Mouse (Mus musculus): ENCODE measurements around the gene C1ra. TPM values are rescaled to one million over a fixed set of nuclear protein-coding genes. Genes with fewer than 3 reads are reported as not detected.
"Not testable (repeated sequence)": the region's sequence is repeated elsewhere in the genome, so short reads cannot be mapped to it uniquely, and the experiment has no call there.

Gene C1ra
- polyA plus RNA-seq, 1 experiment from 2014 or later, result 0.11 TPM

- WGBS, result 87% methylated on average over 6 of the region's 6 CpGs
- H3K27ac ChIP-seq (replicated peaks), result no peak overlapping the region
These were observed 20.8 kb upstream of the C1ra start for GRCm38 (mm10) chr6:124491427-124491826.

GRCm38 (mm10) chr6:124492842-124493561 is 19.2 kb upstream of the C1ra start, which contains the start of gene C1rl:
TSS of gene C1rl (plus strand) at chr6:124493113.
- Histone ChIP-seq H3K4me2 (replicated peaks) (no peak within 1 kb of the TSS), H3K27me3 (no peaks in the 10 kb centered on the region), H3K9me3 (peaks cover 3% of the 10 kb centered on the region; the same call in 1 of the 2 replicates), H3K4me3 (no peak within 1 kb of the TSS), H3K27ac (replicated peaks) (no peak within 1 kb of the TSS), H3K9ac (replicated peaks) (no peak within 1 kb of the TSS), H3K36me3 (no peaks in the 10 kb centered on the region), H3K4me1 (no peaks in the 10 kb centered on the region)
- ATAC-seq (ENCODE audit: low FRiP score, low read depth), result peak; percentile 81
- 62% methylated on average over 3 of the region's 4 CpGs for WGBS

More at GRCm38 (mm10) chr6:124491427-124491826, 20.8 kb upstream of the C1ra start:
- no peak overlapping the region for H3K4me2 ChIP-seq (replicated peaks)
- no peak for ATAC-seq (ENCODE audit: low FRiP score, low read depth)
- H3K4me3 ChIP-seq, result no peak overlapping the region
- H3K36me3 ChIP-seq, result no peaks in the 10 kb centered on the region
- peaks cover 3% of the 10 kb centered on the region; the same call in 1 of the 2 replicates for H3K9me3 ChIP-seq
- H3K9ac ChIP-seq (replicated peaks), result no peak overlapping the region
- no peaks in the 10 kb centered on the region for H3K27me3 ChIP-seq
- no peaks in the 10 kb centered on the region for H3K4me1 ChIP-seq

GRCm38 (mm10) chr6:124493886-124494285 is 18.3 kb upstream of the C1ra start:
- H3K36me3 ChIP-seq, result no peaks in the 10 kb centered on the region
- H3K4me3 ChIP-seq, result no peak overlapping the region
- H3K9me3 ChIP-seq, result peaks cover 3% of the 10 kb centered on the region; the same call in 1 of the 2 replicates
- H3K27ac ChIP-seq (replicated peaks), result no peak overlapping the region
- no peak overlapping the region for H3K9ac ChIP-seq (replicated peaks)
- H3K27me3 ChIP-seq, result no peaks in the 10 kb centered on the region
- WGBS, result 89% methylated on average over 5 of the region's 5 CpGs
- no peak overlapping the region for H3K4me2 ChIP-seq (replicated peaks)
- no peaks in the 10 kb centered on the region for H3K4me1 ChIP-seq
- ATAC-seq (ENCODE audit: low FRiP score, low read depth), result no peak

- no peaks in the 10 kb centered on the region for H3K27me3 ChIP-seq
- no peak overlapping the region for H3K27ac ChIP-seq (replicated peaks)
- 90% methylated on average over 5 of the region's 5 CpGs for WGBS
- H3K4me2 ChIP-seq (replicated peaks), result no peak overlapping the region
- H3K4me1 ChIP-seq, result no peaks in the 10 kb centered on the region
- no peaks in the 10 kb centered on the region for H3K36me3 ChIP-seq
- peaks cover 3% of the 10 kb centered on the region; the same call in 1 of the 2 replicates for H3K9me3 ChIP-seq
- ATAC-seq (ENCODE audit: low FRiP score, low read depth), result no peak
- H3K4me3 ChIP-seq, result no peak overlapping the region
- H3K9ac ChIP-seq (replicated peaks), result no peak overlapping the region
These were observed 16.2 kb upstream of the C1ra start for GRCm38 (mm10) chr6:124496054-124496453.

GRCm38 (mm10) chr6:124499914-124500566 is 12.2 kb upstream of the C1ra start:
- Histone ChIP-seq H3K27me3 (no peaks in the 10 kb centered on the region), H3K27ac (replicated peaks) (no peak overlapping the region), H3K4me1 (no peaks in the 10 kb centered on the region), H3K9ac (replicated peaks) (no peak overlapping the region), H3K9me3 (peaks cover 3% of the 10 kb centered on the region; the same call in 1 of the 2 replicates), H3K4me3 (no peak overlapping the region), H3K4me2 (replicated peaks) (no peak overlapping the region), H3K36me3 (no peaks in the 10 kb centered on the region)
- 48% methylated on average over 10 of the region's 10 CpGs for WGBS
- ATAC-seq (ENCODE audit: low FRiP score, low read depth), result no peak

- 77% methylated on average over 4 of the region's 4 CpGs for WGBS
- no peak for ATAC-seq (ENCODE audit: low FRiP score, low read depth)
- H3K27ac ChIP-seq (replicated peaks), result no peak overlapping the region
These were observed 10.7 kb upstream of the C1ra start for GRCm38 (mm10) chr6:124501473-124501872.

GRCm38 (mm10) chr6:124502021-124502420 is 10.2 kb upstream of the C1ra start:
- 97% methylated on average over 5 of the region's 5 CpGs for WGBS
- H3K27me3 ChIP-seq, result no peaks in the 10 kb centered on the region
- no peaks in the 10 kb centered on the region for H3K4me1 ChIP-seq
- no peak overlapping the region for H3K27ac ChIP-seq (replicated peaks)
- no peak overlapping the region for H3K9ac ChIP-seq (replicated peaks)
- ATAC-seq (ENCODE audit: low FRiP score, low read depth), result no peak
- H3K36me3 ChIP-seq, result no peaks in the 10 kb centered on the region
- H3K4me2 ChIP-seq (replicated peaks), result no peak overlapping the region
- H3K4me3 ChIP-seq, result no peak overlapping the region
- H3K9me3 ChIP-seq, result no peaks in the 10 kb centered on the region

More at GRCm38 (mm10) chr6:124501473-124501872, 10.7 kb upstream of the C1ra start:
- Histone ChIP-seq H3K9ac (replicated peaks) (no peak overlapping the region), H3K4me1 (no peaks in the 10 kb centered on the region), H3K4me2 (replicated peaks) (no peak overlapping the region), H3K36me3 (no peaks in the 10 kb centered on the region), H3K27me3 (no peaks in the 10 kb centered on the region), H3K9me3 (no peaks in the 10 kb centered on the region), H3K4me3 (no peak overlapping the region)

GRCm38 (mm10) chr6:124505028-124505427 is 7.2 kb upstream of the C1ra start:
- ATAC-seq (ENCODE audit: low FRiP score, low read depth), result no peak
- Histone ChIP-seq H3K9me3 (no peaks in the 10 kb centered on the region), H3K27ac (replicated peaks) (no peak overlapping the region), H3K36me3 (no peaks in the 10 kb centered on the region), H3K4me2 (replicated peaks) (no peak overlapping the region), H3K4me3 (no peak overlapping the region), H3K9ac (replicated peaks) (no peak overlapping the region), H3K27me3 (no peaks in the 10 kb centered on the region), H3K4me1 (no peaks in the 10 kb centered on the region)
- 83% methylated on average over 4 of the region's 4 CpGs for WGBS

GRCm38 (mm10) chr6:124506991-124507390 is 5.2 kb upstream of the C1ra start:
- Histone ChIP-seq H3K4me1 (no peaks in the 10 kb centered on the region), H3K9me3 (no peaks in the 10 kb centered on the region), H3K9ac (replicated peaks) (no peak overlapping the region), H3K4me2 (replicated peaks) (no peak overlapping the region), H3K4me3 (no peak overlapping the region), H3K36me3 (no peaks in the 10 kb centered on the region), H3K27me3 (no peaks in the 10 kb centered on the region), H3K27ac (replicated peaks) (no peak overlapping the region)
- 90% methylated on average over 6 of the region's 6 CpGs for WGBS
- no peak for ATAC-seq (ENCODE audit: low FRiP score, low read depth)

GRCm38 (mm10) chr6:124508292-124508691 is 3.9 kb upstream of the C1ra start:
- no peak overlapping the region for H3K4me3 ChIP-seq
- no peak overlapping the region for H3K9ac ChIP-seq (replicated peaks)
- WGBS, result 81% methylated on average over 10 of the region's 10 CpGs
- H3K36me3 ChIP-seq, result no peaks in the 10 kb centered on the region
- no peaks in the 10 kb centered on the region for H3K4me1 ChIP-seq
- H3K9me3 ChIP-seq, result no peaks in the 10 kb centered on the region
- H3K27ac ChIP-seq (replicated peaks), result no peak overlapping the region
- H3K4me2 ChIP-seq (replicated peaks), result no peak overlapping the region
- no peaks in the 10 kb centered on the region for H3K27me3 ChIP-seq
- ATAC-seq (ENCODE audit: low FRiP score, low read depth), result no peak

- whole genome bisulfite sequencing, result 82% methylated on average over 5 of the region's 5 CpGs
- H3K27ac ChIP-seq (replicated peaks); H3K36me3 ChIP-seq; H3K4me1 ChIP-seq; H3K9me3 ChIP-seq; H3K9ac ChIP-seq (replicated peaks); H3K4me2 ChIP-seq (replicated peaks); ATAC-seq (ENCODE audit: low FRiP score, low read depth); H3K4me3 ChIP-seq; H3K27me3 ChIP-seq: not testable (repeated sequence)
These were observed 3.0 kb upstream of the C1ra start for GRCm38 (mm10) chr6:124509192-124509591.

GRCm38 (mm10) chr6:124511936-124512335 is 269 bp upstream of the C1ra start:
- no peak overlapping the region for H3K4me2 ChIP-seq (replicated peaks)
- H3K4me3 ChIP-seq, result no peak overlapping the region
- no peaks in the 10 kb centered on the region for H3K27me3 ChIP-seq
- no peak for ATAC-seq (ENCODE audit: low FRiP score, low read depth)
- WGBS, result 66% methylated on average over 6 of the region's 6 CpGs
- H3K36me3 ChIP-seq, result no peaks in the 10 kb centered on the region
- no peaks in the 10 kb centered on the region for H3K9me3 ChIP-seq
- H3K9ac ChIP-seq (replicated peaks), result no peak overlapping the region
- H3K27ac ChIP-seq (replicated peaks), result no peak overlapping the region
- H3K4me1 ChIP-seq, result no peaks in the 10 kb centered on the region

Measured in midbrain, embryonic 12.5 days (tissue).